Mouse (Mus musculus) bone marrow, adult 2 months (tissue): ENCODE results near the gene Ifna5.

Source experiments
- CTCF ChIP-seq: fragments of 200-500 bp; IDR thresholded peaks from 2 replicates; pipeline ENCODE4 v1.5.1; 2011; ENCODE audit warnings: low read length, control low read depth; ENCODE audit not compliant: control insufficient read depth, insufficient read depth
- POLR2A ChIP-seq: fragments of 200-500 bp; IDR thresholded peaks from 2 replicates; pipeline ENCODE4 v1.6.1; 2011; ENCODE audit warnings: low read depth, mild to moderate bottlenecking, control low read depth, low read length, borderline replicate concordance; ENCODE audit not compliant: control insufficient read depth

- TF ChIP-seq CTCF, result peak; percentile 99
- TF ChIP-seq POLR2A, result no peak
Observed at GRCm38 (mm10) chr4:88867366-88867925, 32.1 kb downstream of the Ifna5 start.
